In genomic region chr16:97922779-97923126, GRCm38 (mm10) we compare ENCODE assay signal across 8 mouse cellular contexts. TPM values are rescaled to one million over a fixed set of nuclear protein-coding genes. Genes with fewer than 3 reads are reported as not detected.
DNase-seq lines count a peak whose midpoint lies in the region; ATAC-seq and TF ChIP-seq lines count a peak whose summit lies in the region.

No protein-coding gene starts in this region.

- H3K4me3 ChIP-seq in heart, adult 2 months = peak overlapping the region; percentile 93
- peak overlapping the region; percentile 63 to 90 (median 71) for H3K4me3 ChIP-seq in CH12.LX (replicated peaks in 1 of 3; ENCODE audit: low read depth in 2 of 3, low read length in 2 of 3, poor library complexity in 1 of 3)
- peak overlapping the region; percentile 90 for H3K4me3 ChIP-seq in forebrain, embryonic 13.5 days
- peak overlapping the region; percentile 76 for H3K4me3 ChIP-seq in liver, embryonic 15.5 days (replicated peaks)

- WGBS in heart, adult 2 months = under 1% methylated on average over 9 of the region's 9 CpGs
- WGBS in forebrain, embryonic 13.5 days = under 1% methylated on average over 9 of the region's 9 CpGs
- WGBS in liver, embryonic 15.5 days (ENCODE audit: insufficient replicate concordance) = 4% methylated on average over 9 of the region's 9 CpGs

- H3K36me3 ChIP-seq in heart, adult 2 months (ENCODE audit: control insufficient read depth, insufficient read depth, low read length) = peaks cover 21% of the 10 kb centered on the region
- no peaks in the 10 kb centered on the region for H3K36me3 ChIP-seq in CH12.LX (replicated peaks in 1 of 2; ENCODE audit: control insufficient read depth in 1 of 2, insufficient read depth in 1 of 2, low read length in 1 of 2)
- H3K36me3 ChIP-seq in forebrain, embryonic 13.5 days (ENCODE audit: poor library complexity, severe bottlenecking) = no peaks in the 10 kb centered on the region
- no peaks in the 10 kb centered on the region for H3K36me3 ChIP-seq in liver, embryonic 15.5 days (replicated peaks)

- no peak for DNase-seq in heart, adult 2 months
- DNase-seq in heart, adult 11 months = no peak
- DNase-seq in CH12.LX (ENCODE audit: extremely low read depth) = no peak
- DNase-seq in frontal cortex, postnatal 14 days (ENCODE audit: low spot score in 2 of 2) = no peak
- DNase-seq in urinary bladder, postnatal 25 days (ENCODE audit: low spot score) = no peak
- DNase-seq in frontal cortex, postnatal 10 days (ENCODE audit: low spot score in 2 of 2) = no peak

- in situ Hi-C loops in CH12.LX (cut with MboI; ENCODE audit: low pct_ligation_motif_present, low pct_unique_long_range_greater_than_20kb, low sequenced_read_pairs) = no loop called here

- TF ChIP-seq POLR2A in heart, adult 2 months (IDR thresholded peaks at IDR 0.05; ENCODE audit: insufficient read depth, low read depth, low read length) = no peak
- no peak for TF ChIP-seq POLR2A in CH12.LX (IDR thresholded peaks at IDR 0.05; ENCODE audit: low read depth, low read length)

- no peak for TF ChIP-seq RAD21 in CH12.LX (IDR thresholded peaks at IDR 0.05; ENCODE audit: low read depth, low read length)

- H3K9me3 ChIP-seq in CH12.LX (replicated peaks; ENCODE audit: low read length) = no peaks in the 10 kb centered on the region
- H3K9me3 ChIP-seq in forebrain, embryonic 13.5 days (replicated peaks) = no peaks in the 10 kb centered on the region
- no peaks in the 10 kb centered on the region for H3K9me3 ChIP-seq in liver, embryonic 15.5 days (replicated peaks)

- no peak for TF ChIP-seq CTCF in heart, adult 2 months (IDR thresholded peaks at IDR 0.05)
- TF ChIP-seq CTCF in CH12.LX (conservative IDR thresholded peaks at IDR 0.05 in 1 of 2, IDR thresholded peaks at IDR 0.05 in 1 of 2; ENCODE audit: low read depth in 2 of 2, low read length in 2 of 2) = no peak

- intact Hi-C loops in heart, adult 2 months (cut with DNase I) = loop anchor here (1.0 to 5.0 kb wide), 4 partner anchors 25 to 71 kb away; partner anchors contain the start of genes C2cd2, Prdm15 and Zbtb21

- peaks cover 14% of the 10 kb centered on the region for H3K4me1 ChIP-seq in heart, adult 2 months (ENCODE audit: control insufficient read depth, insufficient read depth, low read length)
- peaks cover 6 to 51% of the 10 kb centered on the region in 2 experiments for H3K4me1 ChIP-seq in CH12.LX (ENCODE audit: control insufficient read depth in 1 of 2, insufficient read depth in 2 of 2)
- peaks cover 18% of the 10 kb centered on the region for H3K4me1 ChIP-seq in forebrain, embryonic 13.5 days
- peaks cover 32% of the 10 kb centered on the region for H3K4me1 ChIP-seq in liver, embryonic 15.5 days (replicated peaks)

- H3K4me2 ChIP-seq in CH12.LX (ENCODE audit: insufficient read depth, low read depth, poor library complexity, severe bottlenecking) = peak overlapping the region; percentile 85
- peak overlapping the region; percentile 95 for H3K4me2 ChIP-seq in forebrain, embryonic 13.5 days
- peak overlapping the region; percentile 97 for H3K4me2 ChIP-seq in liver, embryonic 15.5 days

- H3K27me3 ChIP-seq in heart, adult 2 months (ENCODE audit: control insufficient read depth, insufficient read depth, low read length) = no peaks in the 10 kb centered on the region
- H3K27me3 ChIP-seq in CH12.LX (replicated peaks) = peaks cover 11% of the 10 kb centered on the region
- 0 out of 2 replicates have a peak, but pooled peaks cover 2% of the 10 kb centered on the region for H3K27me3 ChIP-seq in forebrain, embryonic 13.5 days
- H3K27me3 ChIP-seq in liver, embryonic 15.5 days = no peaks in the 10 kb centered on the region

- ATAC-seq in forebrain, embryonic 13.5 days = no peak; the same call in 1 of the 2 replicates
- ATAC-seq in liver, embryonic 15.5 days (ENCODE audit: insufficient read depth) = peak; percentile 14; the same call in 1 of the 2 replicates

- H3K27ac ChIP-seq in heart, adult 2 months = peak overlapping the region; percentile 94
- H3K27ac ChIP-seq in CH12.LX (ENCODE audit: insufficient read depth, low read depth) = no peak overlapping the region
- H3K27ac ChIP-seq in forebrain, embryonic 13.5 days = no peak overlapping the region
- H3K27ac ChIP-seq in liver, embryonic 15.5 days (replicated peaks) = no peak overlapping the region

- no peak for TF ChIP-seq EP300 in heart, adult 2 months (IDR thresholded peaks at IDR 0.05; ENCODE audit: insufficient read depth, low read depth, low read length)
- no peak for TF ChIP-seq EP300 in CH12.LX (IDR thresholded peaks at IDR 0.05; ENCODE audit: low read length)

- dilution Hi-C loops in CH12.LX (cut with MboI; ENCODE audit: extremely low pct_ligation_motif_present, extremely low pct_unique_long_range_greater_than_20kb, low sequenced_read_pairs) = no loop called here

- H3K9ac ChIP-seq in heart, adult 2 months (ENCODE audit: low read depth, low read length) = peak overlapping the region; percentile 64
- no peak overlapping the region; the same call in 1 of the 2 replicates for H3K9ac ChIP-seq in CH12.LX (ENCODE audit: insufficient read depth, low read depth)
- H3K9ac ChIP-seq in forebrain, embryonic 13.5 days = peak overlapping the region; percentile 88
- H3K9ac ChIP-seq in liver, embryonic 15.5 days = peak overlapping the region; percentile 70

- H3K79me2 ChIP-seq in heart, adult 2 months (replicated peaks; ENCODE audit: control insufficient read depth, insufficient read depth, low read length) = peaks cover 3% of the 10 kb centered on the region; the same call in 1 of the 2 replicates
- H3K79me2 ChIP-seq in CH12.LX (replicated peaks; ENCODE audit: control insufficient read depth, extremely low read depth, insufficient read depth, poor library complexity, severe bottlenecking) = no peaks in the 10 kb centered on the region

TF ChIP-seq in CH12.LX, 34 proteins besides CTCF, POLR2A, EP300 and RAD21:
- TF ChIP-seq BHLHE40 (IDR thresholded peaks at IDR 0.05; ENCODE audit: low read depth, low read length) (no peak), JUND (conservative IDR thresholded peaks at IDR 0.05; ENCODE audit: low read depth, low read length) (no peak), TCF12 (IDR thresholded peaks at IDR 0.05; ENCODE audit: low read depth, low read length) (no peak), JUN (IDR thresholded peaks at IDR 0.05; ENCODE audit: insufficient read depth, low read depth, low read length) (no peak), SMC3 (IDR thresholded peaks at IDR 0.05; ENCODE audit: low read depth, low read length) (no peak), MEF2A (IDR thresholded peaks at IDR 0.05; ENCODE audit: borderline replicate concordance, low read depth, low read length) (no peak), USF2 (conservative IDR thresholded peaks at IDR 0.05; ENCODE audit: low read depth, low read length) (no peak), MAFK (IDR thresholded peaks at IDR 0.05; ENCODE audit: insufficient replicate concordance, low read length) (no peak)

RNA-seq across cellular contexts. Expression of gene C2cd2, which starts 39.6 kb away (rescaled TPM):
- 10 to 100 TPM; 19.7 to 26.6 TPM for total RNA-seq in heart, adult 2 months (2021)
- polyA plus RNA-seq in heart, adult 2 months (2012; rRNA removed) = 8.0 and 8.2 TPM in 2 replicates
- 7.7 and 8.5 TPM in 2 replicates for total RNA-seq in CH12.LX (2012; rRNA removed)
- 11.2 and 11.3 TPM in 2 replicates for total RNA-seq in CH12.LX (2014; rRNA removed)
- polyA plus RNA-seq in CH12.LX (2012; ENCODE audit: insufficient read length, low read depth) = 14.5 and 19.7 TPM in 2 replicates
- polyA plus RNA-seq in forebrain, embryonic 13.5 days (2015; fragmentation: Nextera tagmentation; extraction: Ambion mirVana) = 10.0 and 11.2 TPM in 2 replicates
- 5.5 and 6.0 TPM in 2 replicates for polyA plus RNA-seq in liver, embryonic 15.5 days (2015; fragmentation: Nextera tagmentation; extraction: Ambion mirVana)

RNA-seq across cellular contexts. Expression of gene Zbtb21, which starts 39.7 kb away (rescaled TPM):
- 10 to 100 TPM; 10.4 to 12.3 TPM for total RNA-seq in heart, adult 2 months (2021)
- polyA plus RNA-seq in heart, adult 2 months (2012; rRNA removed) = 7.6 and 11.9 TPM in 2 replicates
- total RNA-seq in CH12.LX (2012; rRNA removed) (18.3 and 24.8 TPM in 2 replicates), CH12.LX (2014; rRNA removed) (8.9 and 9.9 TPM in 2 replicates)
- polyA plus RNA-seq in CH12.LX (2012; ENCODE audit: insufficient read length, low read depth) = 13.2 and 15.3 TPM in 2 replicates
- polyA plus RNA-seq in forebrain, embryonic 13.5 days (2015; fragmentation: Nextera tagmentation; extraction: Ambion mirVana) = 12.6 and 12.9 TPM in 2 replicates
- polyA plus RNA-seq in liver, embryonic 15.5 days (2015; fragmentation: Nextera tagmentation; extraction: Ambion mirVana) = 3.3 and 3.8 TPM in 2 replicates
